Mouse (Mus musculus) frontal cortex, postnatal 10 days (tissue): ENCODE data around the gene Lmx1b.
A peak's percentile ranks its signal among the peaks of the same experiment; 100 is the strongest.

Experiments used
- DNase-seq, 2 experiments: peaks; one replicate each; pipeline ENCODE4 v3.0.0; 2022; ENCODE audit warnings: low spot score in 2 of 2, mixed read lengths in 1 of 2

The Lmx1b gene

GRCm38 (mm10) chr2:33542696-33543428 lies 97.4 kb downstream of the Lmx1b start:
- peak in 1 of 2 experiments; percentile 73 for DNase-seq

DNA sequence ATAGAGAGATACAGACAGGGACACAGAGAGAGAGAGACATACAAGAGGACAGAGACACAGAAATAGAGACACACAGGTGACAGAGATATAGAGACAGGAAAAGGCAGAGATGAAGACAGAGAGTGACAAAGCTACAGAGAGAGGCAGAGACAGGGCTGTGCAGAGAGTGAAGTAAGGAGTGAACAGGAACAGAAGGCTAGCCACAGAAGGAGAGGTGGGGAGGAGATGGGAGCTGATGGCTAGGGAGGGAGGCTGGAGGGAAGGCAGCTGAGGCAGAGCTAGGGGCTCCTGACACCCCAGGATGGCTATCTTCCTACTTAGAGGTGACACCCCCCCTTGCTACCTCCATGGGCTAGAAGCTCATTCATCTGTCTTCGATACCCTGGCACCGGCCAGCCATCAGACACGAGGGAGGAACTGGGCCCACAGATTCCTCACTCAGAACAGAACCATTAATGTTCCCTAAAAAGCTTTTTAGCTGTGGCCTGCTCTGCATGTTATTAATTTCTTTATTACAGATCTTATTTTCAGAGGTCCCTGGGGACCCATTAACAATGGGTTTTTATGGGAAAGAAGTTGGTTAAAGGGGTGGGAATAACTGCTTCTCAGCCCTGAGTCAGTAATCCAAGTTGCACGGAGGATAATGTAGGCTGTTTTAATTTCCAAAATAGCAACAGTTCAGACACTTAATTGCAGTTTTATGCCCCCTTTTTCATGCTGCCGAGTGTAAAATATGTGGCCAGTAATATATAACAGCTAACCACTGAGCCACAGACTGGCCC lies 114.8 kb downstream of the Lmx1b start:
- no peak for DNase-seq

GRCm38 (mm10) chr2:33515856-33516255 lies 124.5 kb downstream of the Lmx1b start:
- DNase-seq = no peak

DNA sequence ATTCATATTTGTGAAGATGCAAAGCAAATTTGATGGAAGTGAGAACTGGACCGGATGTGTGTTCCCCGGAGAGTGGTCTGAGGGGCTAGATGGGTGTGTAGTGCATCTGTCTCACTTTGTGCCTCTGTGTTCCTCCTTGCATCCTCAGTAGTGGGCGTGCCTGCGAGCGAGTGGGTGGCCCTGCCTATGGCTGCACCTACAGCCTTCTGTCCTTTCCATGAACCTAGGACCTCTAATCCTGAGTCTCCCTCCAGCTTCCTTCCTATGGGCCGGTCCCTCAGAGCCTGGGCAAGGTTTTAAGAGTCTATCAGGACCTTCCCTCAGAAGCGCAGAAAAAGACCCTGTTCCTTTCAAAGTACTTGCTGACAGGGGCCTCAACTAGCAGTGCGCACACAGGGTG lies 124.9 kb downstream of the Lmx1b start:
- no peak for DNase-seq
